Mouse (Mus musculus) stomach, postnatal 0 days (tissue): ENCODE results near the gene Togaram2.
"Not testable (repeated sequence)": the region's sequence is repeated elsewhere in the genome, so short reads cannot be mapped to it uniquely, and the experiment has no call there.

ENCODE experiments used
- CTCF ChIP-seq: IDR thresholded peaks from 2 replicates; pipeline ENCODE4 v1.5.1; 2016; ENCODE audit warnings: antibody characterized with exemption, low read depth, mild to moderate bottlenecking, moderate library complexity
- EP300 ChIP-seq: optimal IDR thresholded peaks from 2 replicates; pipeline ENCODE3; 2016; ENCODE audit warnings: antibody characterized with exemption

DNA sequence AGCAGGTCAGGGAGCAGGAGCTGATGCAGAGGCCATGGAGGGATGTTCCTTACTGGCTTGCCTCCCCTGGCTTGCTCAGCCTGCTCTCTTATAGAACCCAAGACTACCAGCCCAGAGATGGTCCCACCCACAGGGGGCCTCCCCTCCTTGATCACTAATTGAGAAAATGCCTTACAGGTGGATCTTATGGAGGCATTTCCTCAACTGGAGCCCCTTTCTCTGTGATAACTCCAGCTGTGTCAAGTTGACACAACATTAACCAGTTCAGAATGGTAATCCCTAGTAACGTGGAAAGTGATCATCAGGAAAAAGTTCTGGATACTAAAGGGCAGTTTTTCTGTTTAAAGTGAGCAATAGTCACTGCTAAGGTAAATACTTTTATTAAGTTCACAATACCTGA, 95.1 kb downstream of the Togaram2 start, which contains the start of gene Clip4:
- not testable (repeated sequence) for TF ChIP-seq CTCF, EP300
